Mouse (Mus musculus) olfactory bulb, adult 2 months (tissue): ENCODE measurements around the gene Sh3bgrl.

ENCODE experiments used
- CTCF ChIP-seq: fragments of 200-500 bp; IDR thresholded peaks from 2 replicates; pipeline ENCODE4 v1.5.1; 2012; ENCODE audit warnings: low read depth, mild to moderate bottlenecking, low read length, moderate library complexity; ENCODE audit not compliant: insufficient read depth
- POLR2A ChIP-seq: fragments of 200-500 bp; IDR thresholded peaks from 2 replicates; pipeline ENCODE4 v1.6.1; 2012; ENCODE audit warnings: mild to moderate bottlenecking, low read depth, low read length, moderate library complexity; ENCODE audit not compliant: insufficient read depth

- TF ChIP-seq CTCF = no peak
- no peak for TF ChIP-seq POLR2A
These were observed at the start of gene Sh3bgrl for GRCm38 (mm10) chrX:109095245-109096242.
